Mouse (Mus musculus) cerebellum, adult 11 months (tissue): Measurements from ENCODE around the gene Samhd1.

Experiments used
- DNase-seq: peaks from one replicate; pipeline ENCODE4 v3.0.0; 2022

Gene Samhd1

DNA sequence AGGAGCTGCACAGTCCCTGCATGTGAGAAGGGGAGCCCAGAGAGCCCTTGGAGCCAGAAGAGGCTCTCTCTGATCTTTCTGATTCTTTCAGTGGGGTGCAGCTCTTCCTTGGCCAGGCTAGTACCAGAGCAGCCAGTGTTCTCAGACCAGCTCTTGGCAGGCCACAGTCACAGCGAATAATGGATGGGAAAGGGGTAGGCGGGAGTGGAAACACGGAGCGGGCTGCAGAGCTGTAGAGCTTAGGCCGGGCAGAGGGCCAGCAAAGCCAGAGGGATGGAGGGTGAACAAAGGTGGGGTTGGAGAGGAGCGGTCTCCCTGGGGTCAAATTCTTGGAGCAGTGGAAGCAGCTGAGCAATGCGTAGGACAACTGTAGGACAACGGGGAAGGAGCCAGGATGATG is 43.0 kb downstream of the Samhd1 start:
- no peak for DNase-seq

DNA sequence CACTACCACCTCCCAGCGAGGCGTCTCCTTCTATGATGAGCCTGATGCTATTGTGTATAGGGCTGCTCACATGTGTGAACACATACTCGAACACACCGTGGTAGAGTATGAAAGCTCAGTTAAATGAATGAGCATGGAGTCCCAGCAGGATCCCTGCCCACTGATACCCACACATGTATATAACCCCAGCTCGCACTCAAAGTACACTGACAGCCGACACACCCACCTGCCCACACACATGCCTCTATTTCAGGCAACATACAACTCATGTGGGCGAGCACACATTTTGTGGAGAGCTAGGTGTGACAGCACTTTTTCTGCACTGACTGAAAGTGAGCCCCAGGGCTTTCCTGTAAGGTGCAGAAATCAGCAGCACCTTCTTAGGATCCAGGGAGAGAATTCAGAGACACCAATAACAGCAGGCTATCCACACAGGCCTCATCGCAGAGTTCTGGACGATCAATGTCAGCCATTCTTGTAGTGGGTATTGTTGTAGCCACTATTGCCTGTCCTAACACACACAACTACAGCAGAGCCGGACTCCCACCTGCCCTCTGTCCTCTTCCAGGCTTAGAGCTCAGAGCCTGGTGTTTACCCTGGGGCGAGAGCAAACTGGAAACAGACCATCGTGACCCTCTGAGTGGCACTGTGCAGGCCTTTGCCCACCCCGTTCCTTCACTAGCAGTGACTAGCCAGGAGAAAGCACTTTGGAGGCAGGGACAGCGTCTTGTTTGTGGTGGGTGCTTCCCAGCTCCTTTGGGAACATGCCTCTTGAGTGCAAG is 47.3 kb downstream of the Samhd1 start:
- DNase-seq: no peak

DNA sequence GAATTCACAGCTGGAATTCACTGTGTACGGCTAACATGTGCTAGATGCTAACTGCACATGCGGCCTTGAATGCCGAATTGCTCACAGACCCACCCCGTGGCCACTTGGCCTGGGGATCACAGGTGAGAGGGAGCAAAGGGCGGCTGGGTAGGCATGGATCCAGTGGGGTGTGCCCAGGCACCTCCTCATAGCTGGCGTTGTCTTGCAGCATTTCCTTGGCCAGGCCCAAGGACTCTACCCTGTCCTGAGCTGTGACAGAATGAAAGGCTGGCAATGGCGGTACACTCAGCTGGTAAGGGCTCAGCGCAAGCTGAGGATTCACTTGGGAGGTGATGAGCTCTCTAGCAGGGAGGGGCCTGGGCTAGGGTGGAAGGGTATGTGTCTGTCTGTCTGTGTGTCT is 48.3 kb downstream of the Samhd1 start, which contains the start of gene Tldc2:
Tldc2 (plus strand) TSS at position 260 of the 400 bp plus-strand sequence.
- no peak for DNase-seq

DNA sequence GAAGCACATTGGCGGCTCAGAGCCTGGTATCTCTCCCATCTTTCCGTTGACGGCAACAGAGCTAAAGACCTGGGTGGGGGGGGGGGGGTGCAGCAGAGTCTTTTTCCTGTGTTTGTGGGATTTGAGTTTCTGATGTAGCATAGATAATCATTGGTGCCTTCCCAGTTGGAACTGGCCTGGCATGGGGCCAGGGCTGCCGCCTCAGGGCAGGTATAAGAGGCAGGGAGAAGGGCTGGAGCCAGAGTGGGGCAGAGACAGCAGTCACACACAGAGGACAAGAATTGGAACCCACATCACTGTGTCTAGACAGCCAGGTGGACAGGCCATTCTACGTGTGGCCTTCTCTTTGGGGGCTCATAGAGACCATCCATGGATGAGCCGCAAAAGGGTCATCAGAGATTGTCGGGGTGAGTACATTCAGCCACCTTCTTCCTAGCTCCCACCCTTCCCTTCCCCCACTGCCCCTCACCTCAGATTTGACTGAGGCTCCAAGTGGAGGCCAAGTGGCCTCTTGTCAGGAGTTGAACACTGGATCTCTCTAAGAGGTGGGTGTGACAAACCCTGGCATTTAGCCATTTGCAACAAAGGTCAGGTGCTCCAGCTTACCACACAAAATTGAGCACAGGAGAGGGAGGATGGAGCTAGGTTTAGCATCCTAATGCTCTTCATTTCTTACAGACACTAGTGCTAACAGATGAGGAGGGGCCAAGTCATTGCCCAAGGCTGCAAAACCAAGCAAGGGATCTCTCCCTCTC is 50.1 kb downstream of the Samhd1 start:
- no peak for DNase-seq

DNA sequence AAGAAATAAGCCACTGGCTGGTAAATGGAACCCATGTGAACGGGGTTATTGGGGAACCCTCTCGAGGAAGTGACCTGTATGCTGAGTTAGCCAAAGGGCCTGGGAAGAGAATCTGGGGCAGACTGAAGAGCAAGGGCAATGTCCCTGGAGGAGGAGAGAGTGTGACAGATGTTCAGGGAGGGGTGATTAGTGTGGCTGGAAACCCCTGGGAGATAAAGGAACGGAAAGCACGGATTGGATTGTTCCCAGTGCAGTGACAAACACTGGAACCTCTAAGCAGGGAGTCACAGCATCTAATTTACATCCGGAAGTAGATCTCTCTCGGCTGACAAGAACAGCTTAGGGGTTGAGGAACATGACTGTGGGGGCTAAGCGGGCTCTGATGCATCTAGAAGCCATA is 53.1 kb downstream of the Samhd1 start:
- no peak for DNase-seq

DNA sequence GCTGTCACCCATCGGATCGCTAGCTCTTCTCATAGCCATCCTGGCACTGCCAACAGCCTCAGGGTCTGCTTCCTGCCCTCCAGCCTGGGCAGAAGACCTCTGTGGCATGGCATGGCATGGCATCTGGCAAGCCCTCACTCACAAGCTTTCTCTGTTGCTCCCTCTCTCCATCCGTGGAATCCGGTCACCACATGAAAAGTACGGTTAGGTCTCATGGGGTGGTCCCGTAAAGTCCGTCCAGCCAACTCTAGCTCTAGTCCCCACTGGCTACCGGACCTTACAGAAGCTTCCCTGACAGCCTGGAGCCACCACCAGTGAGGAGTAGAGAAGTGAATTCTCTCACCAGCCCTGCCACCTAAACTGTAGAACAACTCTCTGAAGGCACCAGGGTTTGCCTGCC is 53.7 kb downstream of the Samhd1 start:
- DNase-seq: no peak

DNA sequence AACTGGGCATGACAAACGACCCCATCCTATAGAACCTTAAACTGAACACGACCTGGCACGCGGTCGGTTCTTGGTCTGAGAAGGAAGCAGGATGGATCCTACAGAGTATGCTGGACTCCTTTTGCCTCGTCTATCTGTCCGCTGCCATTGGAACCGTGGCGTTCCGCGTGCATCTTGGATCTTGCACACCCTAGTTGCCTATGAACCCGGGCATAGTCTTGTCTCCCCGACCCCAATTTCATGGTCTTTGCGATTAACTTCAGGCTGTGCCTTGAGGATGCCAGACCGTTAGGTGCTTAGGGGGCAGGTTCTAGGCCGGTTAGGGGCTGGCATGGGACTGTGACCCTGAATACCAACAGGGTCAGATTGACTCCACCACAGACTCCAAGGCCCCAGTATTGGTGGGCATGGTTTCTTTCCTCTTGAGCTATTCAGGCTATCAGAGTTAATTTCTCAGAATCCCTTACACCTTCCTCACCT is 55.3 kb downstream of the Samhd1 start:
- DNase-seq: no peak

DNA sequence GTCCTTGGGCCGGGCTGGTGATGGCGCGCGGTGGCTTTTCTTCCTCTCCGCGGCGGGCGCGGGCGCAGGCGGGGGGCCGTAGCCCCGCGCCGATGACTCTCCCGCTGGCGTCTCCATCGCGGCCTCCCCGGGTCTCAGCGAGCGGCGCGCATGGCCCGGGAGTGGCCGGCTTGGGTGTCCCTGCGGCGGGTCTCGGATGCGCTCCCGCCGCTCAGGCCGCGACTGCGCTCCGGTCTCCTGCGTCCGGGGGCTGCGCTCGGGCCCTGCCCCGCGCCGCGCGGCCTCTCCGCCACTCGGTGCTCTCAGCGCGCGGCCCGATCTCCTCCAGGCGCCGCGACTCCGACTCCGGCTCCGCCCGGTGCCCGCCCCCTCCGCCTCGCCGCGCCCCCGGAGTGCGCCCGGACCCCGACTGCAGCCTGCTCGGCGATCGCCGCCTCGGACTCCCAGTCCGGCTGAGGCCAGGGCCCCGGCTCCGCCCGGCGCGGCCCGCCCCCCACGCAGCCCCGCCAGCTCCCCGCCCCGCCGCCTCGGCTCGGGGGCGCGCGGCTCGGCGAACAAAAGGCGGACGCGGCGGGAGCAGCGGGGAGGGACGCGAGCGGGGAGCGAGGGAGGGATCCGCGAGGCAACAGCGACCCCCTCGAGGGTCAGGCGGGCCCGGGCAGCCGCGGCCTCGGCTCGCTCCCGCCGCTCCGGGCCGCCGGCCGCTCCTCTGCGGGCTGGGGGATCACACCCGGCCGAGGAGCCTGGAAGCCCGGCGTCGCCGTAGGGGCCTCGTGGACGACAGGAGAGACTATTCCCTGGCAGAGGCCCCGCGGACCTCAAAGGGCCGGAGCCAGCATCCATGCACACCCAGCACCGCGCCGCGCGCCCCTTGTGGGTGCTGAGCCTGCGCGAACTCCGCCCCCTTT is 56.0 kb downstream of the Samhd1 start, which contains the start of gene Soga1:
Soga1 (minus strand) TSS at position 462 of the 908 bp plus-strand sequence.
- DNase-seq: peak; percentile 84

DNA sequence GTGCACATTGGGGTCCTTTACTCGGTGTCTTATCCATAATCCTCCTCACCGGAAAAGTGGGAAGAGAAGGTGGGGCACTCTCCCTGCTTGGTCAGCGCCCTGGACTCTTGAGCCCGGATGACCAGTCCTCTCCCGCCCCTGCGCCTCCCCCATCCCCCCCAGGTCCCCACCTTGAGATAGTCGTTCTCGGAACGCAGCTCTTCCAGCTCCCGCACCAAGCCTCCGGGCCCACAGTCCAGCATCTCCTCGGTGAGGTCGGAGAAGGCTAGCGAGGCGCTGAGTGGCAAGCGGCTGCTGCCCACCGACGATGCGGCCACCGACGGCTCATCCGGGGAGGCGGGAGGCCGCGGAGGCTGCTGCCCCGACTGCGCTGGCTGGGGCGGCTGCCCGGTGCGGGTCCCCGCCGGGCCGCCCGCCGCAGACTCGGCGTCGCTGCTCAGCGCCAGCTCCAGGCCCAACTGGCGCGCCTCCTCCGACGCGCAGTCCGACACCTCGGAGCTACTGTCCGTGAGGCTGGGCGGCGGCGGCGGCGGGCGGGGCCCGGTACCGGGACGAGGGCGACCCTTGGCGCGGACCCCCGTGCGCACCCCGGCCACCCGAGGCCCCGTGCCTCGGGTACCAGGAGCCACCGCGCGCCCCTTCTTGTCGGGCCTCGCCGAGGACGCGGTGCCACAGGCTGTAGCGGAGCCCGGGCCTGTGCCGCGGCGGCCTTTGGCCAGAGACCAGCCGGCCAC is 56.8 kb downstream of the Samhd1 start:
- peak; percentile 57 for DNase-seq

DNA sequence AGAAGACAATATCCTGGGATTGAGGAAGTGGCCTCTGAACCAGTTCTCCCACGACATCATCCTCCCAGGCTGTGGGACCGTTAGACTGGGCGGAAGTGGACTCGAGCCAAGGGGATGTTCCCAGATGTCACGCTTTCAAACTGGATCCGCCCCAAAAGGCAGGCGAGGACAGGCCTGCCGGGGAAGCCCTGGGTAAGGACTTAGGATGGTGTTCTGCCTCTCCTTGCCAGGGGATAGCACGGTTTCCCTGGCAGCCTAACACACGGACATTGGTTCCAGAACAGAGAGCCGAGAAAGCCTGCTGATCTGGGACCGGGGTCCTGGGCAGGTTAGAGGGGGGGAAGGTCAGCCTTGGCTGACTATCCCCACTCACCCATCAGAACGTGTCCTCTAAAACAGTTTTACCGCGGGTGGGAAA is 57.4 kb downstream of the Samhd1 start:
- DNase-seq: peak; percentile 70

DNA sequence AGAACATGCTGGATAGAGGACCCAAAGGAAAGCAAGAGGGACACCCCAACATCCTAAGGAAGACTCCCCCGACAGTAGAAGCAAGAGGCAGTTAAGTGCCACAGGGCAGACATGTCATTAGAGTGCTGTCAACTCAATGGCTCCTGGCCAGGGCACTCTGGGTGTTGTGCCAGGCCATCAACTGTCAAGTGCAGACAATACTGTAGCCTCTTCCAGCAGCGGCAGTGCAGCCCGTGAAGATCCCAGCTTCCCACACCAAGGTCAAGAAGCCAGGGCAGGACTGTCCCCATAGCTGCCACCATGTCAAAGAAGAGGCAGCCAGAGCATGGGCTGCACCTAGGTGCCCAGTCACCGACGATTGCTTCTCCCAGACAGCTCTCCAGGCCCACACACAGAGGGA is 57.9 kb downstream of the Samhd1 start:
- DNase-seq: peak; percentile 79

DNA sequence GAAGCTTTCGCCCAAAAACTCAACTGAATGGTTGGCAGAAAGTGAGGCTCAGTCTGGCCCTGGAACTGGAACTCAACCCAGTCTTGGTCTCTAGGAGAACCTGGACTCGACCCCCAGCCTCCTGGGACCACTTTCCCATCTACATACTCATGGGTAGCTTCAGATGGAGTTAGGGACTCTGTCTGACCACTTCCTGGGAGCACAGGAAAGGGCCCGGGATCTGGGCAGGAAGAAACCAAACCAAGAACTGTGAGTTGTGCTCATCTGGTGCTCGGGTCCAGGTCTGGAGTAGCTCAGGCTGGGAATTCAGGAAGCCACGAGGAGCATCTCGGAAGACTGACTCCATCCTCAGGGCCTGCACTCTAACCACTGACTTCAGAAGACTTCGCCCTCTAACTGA is 58.5 kb downstream of the Samhd1 start:
- DNase-seq: peak; percentile 23

DNA sequence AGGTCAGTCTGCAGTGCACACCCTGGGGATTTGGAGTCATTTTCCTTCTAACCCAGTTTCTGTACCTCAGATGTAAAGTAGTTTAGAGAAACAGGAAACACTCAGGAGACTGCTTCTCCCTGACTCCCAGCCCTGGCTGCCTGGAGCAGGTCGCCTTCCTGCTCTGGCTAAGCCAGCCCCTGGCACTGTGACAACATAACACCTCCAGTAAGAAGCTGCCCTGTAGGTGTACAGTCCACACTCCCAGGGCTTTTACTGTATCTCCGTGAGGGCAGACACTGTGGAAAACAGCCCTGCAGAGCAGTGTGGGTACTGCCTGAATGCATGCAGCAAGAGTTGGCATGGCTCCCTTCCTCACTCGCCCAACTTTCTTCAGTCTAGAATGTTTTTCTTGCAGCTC is 59.4 kb downstream of the Samhd1 start:
- DNase-seq: peak; percentile 79

DNA sequence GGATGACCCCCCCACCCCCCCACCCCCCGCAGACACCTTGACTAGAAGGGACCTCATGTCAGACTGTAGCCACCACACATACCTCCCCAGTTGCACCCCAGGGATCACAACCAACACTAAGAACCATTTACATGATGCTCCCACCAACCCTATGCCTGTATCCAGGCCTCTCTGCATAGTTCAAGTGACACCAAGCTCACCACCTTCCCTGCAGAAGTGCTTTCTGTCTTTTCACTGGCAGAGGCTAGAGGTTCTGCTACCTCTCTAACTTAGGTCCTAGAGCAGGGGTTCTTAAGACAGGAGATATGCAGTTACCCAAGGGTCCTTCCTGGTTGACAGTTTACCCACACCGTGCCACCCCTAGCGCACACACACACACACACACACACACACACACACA is 59.8 kb downstream of the Samhd1 start:
- DNase-seq: peak; percentile 29

DNA sequence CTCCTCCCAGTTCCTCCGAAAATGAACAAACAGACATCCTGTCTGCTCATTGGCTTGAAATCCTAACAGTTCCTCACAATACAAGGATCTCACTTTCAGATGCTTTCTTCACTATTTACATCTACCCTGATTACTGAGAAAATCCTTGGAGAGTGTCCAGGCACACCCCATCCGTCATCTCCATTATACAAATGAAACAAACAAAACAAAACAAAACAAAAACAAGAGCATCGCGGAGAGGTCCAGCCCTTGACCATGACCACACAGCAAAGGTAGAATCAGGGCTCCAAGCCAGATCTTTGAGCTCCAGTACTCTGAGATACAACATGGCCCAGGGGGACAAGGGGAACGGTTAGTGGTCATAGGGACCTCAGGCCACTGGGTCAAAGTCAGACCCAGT is 60.3 kb downstream of the Samhd1 start:
- peak; percentile 32 for DNase-seq

DNA sequence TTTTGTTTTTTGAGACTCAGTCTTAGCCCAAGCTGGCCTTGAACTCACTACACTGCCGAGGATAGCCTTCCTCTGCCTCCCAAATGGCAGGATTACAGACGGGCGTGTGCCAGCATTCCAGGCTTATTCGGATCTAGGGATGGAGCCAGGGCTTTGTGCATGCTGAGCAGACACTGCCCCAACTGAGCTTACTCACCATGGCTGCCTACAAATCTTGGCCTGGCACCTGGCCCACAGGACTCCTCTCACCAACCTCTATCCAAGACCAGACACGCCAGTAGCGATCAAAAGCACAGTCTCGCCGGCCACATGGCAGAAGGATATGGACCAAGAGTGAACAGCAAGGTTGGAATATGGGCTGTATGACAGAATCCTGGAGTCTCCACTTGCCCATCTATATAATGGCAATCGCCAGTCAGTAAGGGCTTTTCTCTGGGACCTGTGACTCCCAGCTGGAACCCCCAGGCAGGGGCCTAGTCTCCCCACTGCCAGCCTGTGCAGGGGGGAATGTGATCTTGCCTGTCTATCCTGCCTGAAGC is 60.8 kb downstream of the Samhd1 start:
- DNase-seq: peak; percentile 92

DNA sequence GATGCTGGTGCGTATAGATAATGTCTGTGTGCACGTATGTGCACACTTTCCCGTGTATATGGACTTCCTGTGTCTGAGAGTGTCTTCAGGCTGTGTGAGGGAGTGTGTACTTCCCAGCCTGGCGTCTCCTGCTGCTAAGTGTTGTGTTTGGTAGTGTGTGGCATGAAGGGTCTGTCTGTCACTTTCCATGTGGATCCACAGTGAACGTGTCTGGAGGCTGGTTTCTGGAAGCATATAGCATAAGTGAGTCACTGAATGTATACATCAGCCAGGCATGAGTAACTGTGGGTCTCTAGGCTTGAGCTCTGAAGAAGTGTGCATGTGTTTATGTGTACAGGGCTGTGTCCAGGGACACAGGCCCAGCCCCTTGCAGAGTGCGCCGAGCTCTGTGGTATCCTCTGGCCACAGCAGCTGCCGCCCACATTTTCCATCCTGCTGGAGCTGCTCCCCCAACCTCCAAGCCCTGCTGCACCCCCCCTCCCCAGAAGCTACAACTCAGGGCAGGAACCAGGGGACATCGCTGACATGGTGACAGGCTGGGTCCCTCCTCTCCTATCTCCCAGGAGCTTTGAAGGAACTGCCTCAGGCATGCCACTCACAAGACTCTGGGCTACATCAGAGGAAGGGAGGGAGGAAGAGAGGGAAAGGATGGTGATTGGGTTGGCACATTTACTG is 61.5 kb downstream of the Samhd1 start:
- peak; percentile 34 for DNase-seq

DNA sequence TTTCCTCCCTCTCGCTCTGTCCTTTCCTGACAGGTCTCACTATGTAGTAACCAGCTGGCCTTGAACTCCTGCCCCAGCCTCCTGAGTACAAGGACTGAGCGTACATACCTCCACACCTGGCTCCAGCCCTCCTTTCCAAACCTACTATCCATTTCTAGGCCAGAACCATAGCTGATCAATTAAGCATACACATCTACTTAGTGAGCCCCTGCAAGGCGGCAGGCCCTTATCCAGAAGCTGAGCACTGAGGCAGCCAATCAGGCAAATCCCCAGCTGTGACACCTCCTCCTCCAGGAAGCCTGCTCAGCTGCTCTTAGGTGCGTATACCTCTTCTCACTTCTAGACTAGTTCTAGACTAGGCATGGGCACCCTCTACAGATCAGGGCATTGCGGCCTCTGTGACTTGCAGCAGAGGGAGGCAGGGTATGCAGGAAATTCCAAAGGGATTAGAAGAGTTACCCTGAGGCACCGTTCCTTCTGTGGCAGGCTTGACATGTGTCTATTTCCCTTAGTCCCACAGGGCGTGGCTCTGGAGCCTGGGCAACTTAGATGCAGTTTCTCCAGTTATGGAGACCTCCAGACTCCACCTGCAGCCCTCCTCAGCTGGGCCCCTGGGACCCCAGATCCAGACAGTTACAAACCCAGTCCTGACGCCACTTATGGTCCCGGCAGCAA is 62.6 kb downstream of the Samhd1 start:
- DNase-seq: peak; percentile 30

DNA sequence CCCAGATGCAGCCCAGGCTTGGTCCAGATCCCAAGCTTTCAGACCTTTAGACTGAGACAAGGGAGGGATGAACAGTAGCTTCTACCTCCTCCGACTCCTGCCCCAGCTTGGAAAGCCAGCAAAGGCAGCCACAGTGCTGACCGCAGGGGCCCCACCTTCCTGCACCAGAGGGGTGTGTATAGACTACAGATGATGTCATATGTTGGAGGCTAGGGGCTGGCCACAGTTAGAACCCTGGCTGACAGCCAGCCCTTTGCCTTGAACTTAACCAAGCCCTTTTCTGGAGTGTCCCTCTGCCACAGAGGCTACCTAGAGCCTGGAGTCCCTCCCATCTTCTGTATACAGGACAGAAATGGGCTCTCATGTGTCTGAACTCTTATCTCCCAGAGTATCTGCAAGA is 63.5 kb downstream of the Samhd1 start:
- DNase-seq: peak; percentile 71

DNA sequence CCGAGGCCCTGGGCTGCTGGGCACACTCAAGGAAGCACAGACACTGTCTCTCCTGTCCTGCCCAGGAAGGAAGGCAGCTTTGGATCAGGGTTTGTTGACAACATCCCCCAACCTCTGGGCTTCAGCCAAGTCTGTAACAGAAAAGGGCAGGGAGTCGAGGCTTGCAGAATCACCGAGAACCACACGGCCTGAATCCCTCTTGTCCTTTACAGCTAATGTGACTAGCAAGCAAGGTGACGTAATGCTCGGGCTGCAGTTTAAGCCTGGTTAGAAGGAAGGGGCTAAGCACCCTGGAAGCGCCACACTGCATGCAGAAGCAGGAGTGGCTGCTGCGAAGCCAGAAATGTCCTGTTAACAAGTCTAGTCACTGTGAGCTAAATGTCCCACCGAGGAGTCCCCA is 64.7 kb downstream of the Samhd1 start:
- peak; percentile 58 for DNase-seq
